9 mouse cellular contexts compared by ENCODE assay signal in genomic region chr15:97720026-97720675, GRCm38 (mm10). TPM values are rescaled to one million over a fixed set of nuclear protein-coding genes. Genes with fewer than 3 reads are reported as not detected.
DNase-seq lines count a peak whose midpoint lies in the region; ATAC-seq and TF ChIP-seq lines count a peak whose summit lies in the region.
"Had no signal": no experiment of that assay in that cellular context is flagged by ENCODE, and none has a peak within 500 bp of the region (broad histone marks: within the 10 kb centered on the region; RNA-seq: fewer than 3 reads in every experiment).

No protein-coding gene starts in this region.

- peak overlapping the region; percentile 99 for H3K27ac ChIP-seq in brown adipose tissue, adult 24 weeks (replicated peaks; ENCODE audit: low read depth, low read length)
- H3K27ac ChIP-seq in heart, embryonic 15.5 days, result peak overlapping the region; percentile 76
- 0 out of 2 replicates have a peak overlapping the region, but pooled peaks have one; percentile 6 for H3K27ac ChIP-seq in lung, embryonic 14.5 days (ENCODE audit: low read depth)

- peak overlapping the region; percentile 46 for H3K4me3 ChIP-seq in brown adipose tissue, adult 24 weeks (ENCODE audit: insufficient read depth, low read depth, low read length)
- no peak overlapping the region for H3K4me3 ChIP-seq in heart, embryonic 15.5 days
- H3K4me3 ChIP-seq in lung, embryonic 14.5 days (ENCODE audit: low read depth, low read length), result no peak overlapping the region

- H3K4me1 ChIP-seq in brown adipose tissue, adult 24 weeks (ENCODE audit: control insufficient read depth, insufficient read depth, insufficient read length, low read length), result peaks cover 21% of the 10 kb centered on the region
- H3K4me1 ChIP-seq in heart, embryonic 15.5 days (replicated peaks), result peaks cover 21% of the 10 kb centered on the region
- no peaks in the 10 kb centered on the region for H3K4me1 ChIP-seq in lung, embryonic 14.5 days (ENCODE audit: insufficient read depth)

- no peaks in the 10 kb centered on the region for H3K27me3 ChIP-seq in heart, embryonic 15.5 days
- H3K27me3 ChIP-seq in lung, embryonic 14.5 days (ENCODE audit: insufficient read depth, low read length), result no peaks in the 10 kb centered on the region

- H3K36me3 ChIP-seq in heart, embryonic 15.5 days, result no peaks in the 10 kb centered on the region
- H3K36me3 ChIP-seq in lung, embryonic 14.5 days (ENCODE audit: insufficient read depth), result no peaks in the 10 kb centered on the region

- TF ChIP-seq CTCF in lung, embryonic 14.5 days (IDR thresholded peaks at IDR 0.05; ENCODE audit: low read depth), result no peak

- WGBS in heart, embryonic 15.5 days, result 57% methylated on average over 12 of the region's 12 CpGs
- WGBS in lung, embryonic 14.5 days, result 63% methylated on average over 12 of the region's 12 CpGs

- DNase-seq in kidney, adult 11 months, result peak; percentile 47
- DNase-seq in kidney, adult 8-10 months, result no peak
- no peak for DNase-seq in lung, embryonic 14.5 days
- DNase-seq in right cerebral cortex, postnatal 14 days, result no peak
- no peak for DNase-seq in left cerebral cortex, adult 18-20 months (ENCODE audit: low spot score in 2 of 2)
- DNase-seq: layer of hippocampus, postnatal 36 days had no signal

- ATAC-seq in heart, embryonic 15.5 days (replicated peaks; ENCODE audit: insufficient number of reproducible peaks, insufficient read depth, low FRiP score, low read depth), result peak; percentile 24; the same call in 1 of the 2 replicates
- ATAC-seq in lung, embryonic 14.5 days (ENCODE audit: insufficient read depth), result no peak
- ATAC-seq in megakaryocyte, adult 5-6 weeks (ENCODE audit: poor library complexity, severe bottlenecking), result no peak

- no peak overlapping the region for H3K9ac ChIP-seq in heart, embryonic 15.5 days
- no peak overlapping the region for H3K9ac ChIP-seq in lung, embryonic 14.5 days

- H3K4me2 ChIP-seq in heart, embryonic 15.5 days, result peak overlapping the region; percentile 34
- no peak overlapping the region for H3K4me2 ChIP-seq in lung, embryonic 14.5 days

- H3K9me3 ChIP-seq in heart, embryonic 15.5 days (replicated peaks), result no peaks in the 10 kb centered on the region
- no peaks in the 10 kb centered on the region for H3K9me3 ChIP-seq in lung, embryonic 14.5 days (ENCODE audit: low read depth, low read length)

RNA-seq across cellular contexts. Expression of gene Endou, which starts 11.0 kb away (rescaled TPM):
- polyA plus RNA-seq in brown adipose tissue, adult 24 weeks (2012; ENCODE audit: insufficient read depth, insufficient read length, missing spikeins), result 0.63 and 2.0 TPM in 2 replicates
- polyA plus RNA-seq in heart, embryonic 15.5 days (2015; fragmentation: Nextera tagmentation; extraction: Ambion mirVana), result 0.86 and 3.5 TPM in 2 replicates
- 0.20 TPM in 1 of 2 replicates, not detected in the other for polyA plus RNA-seq in lung, embryonic 14.5 days (2014; fragmentation: Nextera tagmentation; extraction: Ambion mirVana)
- total RNA-seq in megakaryocyte, adult 5-6 weeks (2015), result 0.21 TPM in 1 of 2 replicates, not detected in the other
- total RNA-seq in megakaryocyte, adult 5-6 weeks (2017), result 0.40 and 0.81 TPM in 2 replicates
- total RNA-seq in left cerebral cortex, adult 18-20 months (2021), result 1 to 10 TPM; 5.2 to 5.4 TPM

RNA-seq across cellular contexts. Expression of gene Rpap3, which starts 14.5 kb away (rescaled TPM):
- 7.5 and 8.8 TPM in 2 replicates for polyA plus RNA-seq in brown adipose tissue, adult 24 weeks (2012; ENCODE audit: insufficient read depth, insufficient read length, missing spikeins)
- polyA plus RNA-seq in heart, embryonic 15.5 days (2015; fragmentation: Nextera tagmentation; extraction: Ambion mirVana), result 16.8 and 18.7 TPM in 2 replicates
- 37.8 and 40.7 TPM in 2 replicates for polyA plus RNA-seq in lung, embryonic 14.5 days (2014; fragmentation: Nextera tagmentation; extraction: Ambion mirVana)
- total RNA-seq in megakaryocyte, adult 5-6 weeks (2015), result 6.8 and 7.9 TPM in 2 replicates
- 10.8 and 12.8 TPM in 2 replicates for total RNA-seq in megakaryocyte, adult 5-6 weeks (2017)
- total RNA-seq in left cerebral cortex, adult 18-20 months (2021), result 10 to 100 TPM; 29.2 to 29.7 TPM

RNA-seq across cellular contexts. Expression of gene Rapgef3, which starts 47.6 kb away (rescaled TPM):
- polyA plus RNA-seq in brown adipose tissue, adult 24 weeks (2012; ENCODE audit: insufficient read depth, insufficient read length, missing spikeins), result 6.1 and 6.6 TPM in 2 replicates
- polyA plus RNA-seq in heart, embryonic 15.5 days (2015; fragmentation: Nextera tagmentation; extraction: Ambion mirVana), result 20.0 and 24.0 TPM in 2 replicates
- polyA plus RNA-seq in lung, embryonic 14.5 days (2014; fragmentation: Nextera tagmentation; extraction: Ambion mirVana), result 14.3 and 17.5 TPM in 2 replicates
- 0.02 TPM in 1 of 2 replicates, not detected in the other for total RNA-seq in megakaryocyte, adult 5-6 weeks (2015)
- 1.2 and 1.4 TPM in 2 replicates for total RNA-seq in megakaryocyte, adult 5-6 weeks (2017)
- total RNA-seq in left cerebral cortex, adult 18-20 months (2021), result 10 to 100 TPM; 42.6 to 44.7 TPM

RNA-seq across cellular contexts. Expression of gene Slc48a1, which starts 58.2 kb away (rescaled TPM):
- polyA plus RNA-seq in brown adipose tissue, adult 24 weeks (2012; ENCODE audit: insufficient read depth, insufficient read length, missing spikeins), result 70.5 and 79.9 TPM in 2 replicates
- polyA plus RNA-seq in heart, embryonic 15.5 days (2015; fragmentation: Nextera tagmentation; extraction: Ambion mirVana), result 64.3 and 76.8 TPM in 2 replicates
- 25.3 and 32.7 TPM in 2 replicates for polyA plus RNA-seq in lung, embryonic 14.5 days (2014; fragmentation: Nextera tagmentation; extraction: Ambion mirVana)
- total RNA-seq in megakaryocyte, adult 5-6 weeks (2015), result 42.3 and 47.1 TPM in 2 replicates
- 33.1 and 33.5 TPM in 2 replicates for total RNA-seq in megakaryocyte, adult 5-6 weeks (2017)
- 100 to 1,000 TPM; 154 to 168 TPM for total RNA-seq in left cerebral cortex, adult 18-20 months (2021)

Comparison
In these comparisons a context has a peak if more than half of its experiments do, and no peak if none do; other contexts are left out.
1. H3K27ac ChIP-seq: peak in every context shown above with its lines; median percentile 99 in brown adipose tissue, adult 24 weeks; 76 in heart, embryonic 15.5 days; 6 in lung, embryonic 14.5 days.